Mouse (Mus musculus) testis, adult 2 months (tissue): ENCODE measurements at regions not wholly inside any gene's neighbourhood (a gene's known extent, or its start where the extent isn't known, plus 50 kb on each side); places are given as distances from the start of the nearest gene placed in this dataset.

Source experiments
- H3K27ac ChIP-seq: fragments of 200-500 bp; 2 replicates; pipeline ENCODE4 v1.5.1; 2012; ENCODE audit warnings: low read depth, low read length; ENCODE audit not compliant: control insufficient read depth, insufficient read depth
- H3K27me3 ChIP-seq: fragments of 200-500 bp; 2 replicates; pipeline ENCODE4 v1.6.1; 2012; ENCODE audit warnings: mild to moderate bottlenecking, low read length, moderate library complexity; ENCODE audit not compliant: control insufficient read depth, insufficient read depth
- H3K36me3 ChIP-seq: fragments of 200-500 bp; 2 replicates; pipeline ENCODE4 v1.6.1; 2012; ENCODE audit warnings: mild to moderate bottlenecking, low read length; ENCODE audit not compliant: control insufficient read depth, insufficient read depth
- H3K4me1 ChIP-seq: fragments of 200-500 bp; 2 replicates; pipeline ENCODE4 v1.6.1; 2012; ENCODE audit warnings: low read length; ENCODE audit not compliant: control insufficient read depth, insufficient read depth
- H3K4me3 ChIP-seq: fragments of 200-500 bp; 2 replicates; pipeline ENCODE4 v1.5.1; 2012; ENCODE audit warnings: low read depth, mild to moderate bottlenecking, low read length, moderate library complexity, mixed read lengths; ENCODE audit not compliant: control insufficient read depth
- CTCF ChIP-seq: fragments of 200-500 bp; IDR thresholded peaks from 2 replicates; pipeline ENCODE4 v1.5.1; 2012; ENCODE audit warnings: low read depth, mild to moderate bottlenecking, inconsistent platforms, low read length, moderate library complexity; ENCODE audit not compliant: control insufficient read depth, insufficient read depth, insufficient replicate concordance
- POLR2A ChIP-seq: fragments of 200-500 bp; IDR thresholded peaks from 2 replicates; pipeline ENCODE4 v1.6.1; 2012; ENCODE audit warnings: low read depth, mild to moderate bottlenecking, inconsistent platforms, low read length, moderate library complexity; ENCODE audit not compliant: control insufficient read depth

- no peak for TF ChIP-seq POLR2A
Observed at GRCm38 (mm10) chr9:113601451-113601850, 106.6 kb downstream of the Pdcd6ip start.

GRCm38 (mm10) chr9:113587260-113587659, 120.8 kb downstream of the Pdcd6ip start:
- Histone ChIP-seq H3K27ac (no peak overlapping the region), H3K4me3 (no peak overlapping the region), H3K27me3 (no peaks in the 10 kb centered on the region), H3K4me1 (no peaks in the 10 kb centered on the region; the same call in 1 of the 2 replicates), H3K36me3 (no peaks in the 10 kb centered on the region)
- TF ChIP-seq CTCF (no peak), POLR2A (no peak)

More at GRCm38 (mm10) chr9:113601451-113601850, 106.6 kb downstream of the Pdcd6ip start:
- no peaks in the 10 kb centered on the region for H3K36me3 ChIP-seq
- no peaks in the 10 kb centered on the region for H3K4me1 ChIP-seq
- H3K27ac ChIP-seq, result no peak overlapping the region
- no peaks in the 10 kb centered on the region for H3K27me3 ChIP-seq
- H3K4me3 ChIP-seq, result no peak overlapping the region

GRCm38 (mm10) chr9:113586477-113586876, 121.6 kb downstream of the Pdcd6ip start:
- no peak overlapping the region for H3K4me3 ChIP-seq
- TF ChIP-seq POLR2A (no peak), CTCF (no peak)
- H3K27me3 ChIP-seq, result no peaks in the 10 kb centered on the region
- no peaks in the 10 kb centered on the region for H3K36me3 ChIP-seq
- no peak overlapping the region for H3K27ac ChIP-seq
- H3K4me1 ChIP-seq, result no peaks in the 10 kb centered on the region; the same call in 1 of the 2 replicates

- Histone ChIP-seq H3K27me3 (no peaks in the 10 kb centered on the region), H3K36me3 (no peaks in the 10 kb centered on the region), H3K27ac (no peak overlapping the region), H3K4me3 (no peak overlapping the region), H3K4me1 (no peaks in the 10 kb centered on the region)
- no peak for TF ChIP-seq CTCF
- TF ChIP-seq POLR2A, result no peak
Observed at GRCm38 (mm10) chr9:113578221-113578620, 129.8 kb downstream of the Pdcd6ip start.

GRCm38 (mm10) chr9:113568849-113569248, 139.2 kb downstream of the Pdcd6ip start:
- Histone ChIP-seq H3K27ac (no peak overlapping the region), H3K27me3 (no peaks in the 10 kb centered on the region), H3K4me3 (no peak overlapping the region), H3K4me1 (no peaks in the 10 kb centered on the region), H3K36me3 (no peaks in the 10 kb centered on the region)
- TF ChIP-seq POLR2A, result no peak
- no peak for TF ChIP-seq CTCF

- Histone ChIP-seq H3K27me3 (no peaks in the 10 kb centered on the region), H3K27ac (no peak overlapping the region), H3K4me3 (no peak overlapping the region), H3K4me1 (no peaks in the 10 kb centered on the region), H3K36me3 (no peaks in the 10 kb centered on the region)
- TF ChIP-seq POLR2A (no peak), CTCF (no peak)
Observed at GRCm38 (mm10) chr9:113567705-113568104, 140.4 kb downstream of the Pdcd6ip start.

- H3K27ac ChIP-seq, result no peak overlapping the region
- no peaks in the 10 kb centered on the region for H3K4me1 ChIP-seq
- H3K36me3 ChIP-seq, result no peaks in the 10 kb centered on the region
- no peak overlapping the region for H3K4me3 ChIP-seq
- no peaks in the 10 kb centered on the region for H3K27me3 ChIP-seq
- TF ChIP-seq CTCF, result no peak
- TF ChIP-seq POLR2A, result no peak
Observed at GRCm38 (mm10) chr9:113566620-113567019, 141.4 kb downstream of the Pdcd6ip start.

- TF ChIP-seq POLR2A (no peak), CTCF (no peak)
- no peaks in the 10 kb centered on the region; the same call in 1 of the 2 replicates for H3K4me1 ChIP-seq
- no peak overlapping the region for H3K4me3 ChIP-seq
- no peaks in the 10 kb centered on the region for H3K36me3 ChIP-seq
- no peak overlapping the region for H3K27ac ChIP-seq
- no peaks in the 10 kb centered on the region for H3K27me3 ChIP-seq
Observed at GRCm38 (mm10) chr9:113553911-113554310, 154.1 kb downstream of the Pdcd6ip start.
